Mouse (Mus musculus) spleen, postnatal 36 days (tissue): ENCODE measurements at regions not wholly inside any gene's neighbourhood (a gene's known extent, or its start where the extent isn't known, plus 50 kb on each side); places are given as distances from the start of the nearest gene placed in this dataset.

Source experiments
- DNase-seq, 2 experiments: peaks; one replicate each; pipeline ENCODE4 v3.0.0; 2022; ENCODE audit warnings: low spot score in 2 of 2, mixed read lengths in 1 of 2

DNA sequence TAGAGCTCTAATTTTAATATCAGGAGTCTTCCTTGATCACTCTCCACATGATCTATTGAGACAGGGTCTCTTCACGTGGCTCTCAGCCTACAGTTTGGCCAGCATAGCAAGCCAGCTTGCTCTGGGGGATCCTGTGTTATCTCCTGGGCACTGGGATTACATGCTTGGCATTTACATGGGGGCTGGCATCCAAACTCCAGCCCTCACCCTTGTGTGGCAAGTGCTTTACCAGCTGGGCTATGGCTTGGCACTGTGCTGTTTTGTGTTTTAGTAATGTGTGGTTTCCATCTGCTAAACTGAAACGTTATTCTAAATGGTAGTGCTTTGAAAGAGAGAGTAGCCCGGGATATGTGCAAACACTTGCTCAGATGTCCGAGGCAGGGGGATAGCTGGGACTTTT lies 251.5 kb upstream of the Hnrnpa3 start:
- DNase-seq = no peak

DNA sequence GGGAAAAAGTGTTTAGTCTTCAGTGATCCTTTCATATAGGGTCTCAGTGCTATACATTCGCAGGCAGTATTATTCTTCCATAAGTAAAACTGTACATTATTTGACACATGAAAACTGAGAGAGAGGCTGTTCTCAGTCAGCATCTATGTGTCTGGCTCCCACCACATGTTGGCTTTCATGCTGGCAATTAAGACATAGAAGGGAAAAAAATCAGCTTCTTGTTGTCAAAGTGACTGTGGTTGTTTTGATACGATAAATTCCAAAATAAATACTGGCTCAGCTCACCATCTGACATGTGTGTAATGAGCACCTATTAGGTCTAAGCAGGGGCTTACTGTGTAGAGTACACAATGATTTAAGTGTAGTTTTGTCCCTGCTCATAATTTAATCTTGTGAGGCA lies 251.0 kb upstream of the Hnrnpa3 start:
- no peak for DNase-seq

DNA sequence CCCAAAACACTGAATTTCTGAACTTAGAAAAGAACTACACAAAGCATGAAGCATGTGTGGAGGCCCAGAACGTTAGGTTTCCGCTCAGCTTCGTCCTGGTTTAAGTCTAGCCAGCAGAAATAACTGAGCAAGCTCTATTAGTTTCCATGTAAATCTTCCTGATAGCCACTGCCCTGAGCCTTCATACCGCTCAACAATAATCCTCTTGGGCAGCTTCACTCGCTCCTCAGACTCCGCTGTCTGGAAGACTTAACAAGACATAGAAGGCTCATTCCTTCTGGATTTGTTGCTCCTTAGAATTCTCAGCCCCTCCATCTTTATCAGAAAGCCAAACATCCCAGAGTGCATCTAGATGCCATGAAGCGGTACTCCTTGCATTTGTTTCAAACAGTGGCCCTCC lies 249.3 kb upstream of the Hnrnpa3 start:
- DNase-seq = no peak

- no peak for DNase-seq
Measured at GRCm38 (mm10) chr2:75412735-75413134, 246.3 kb upstream of the Hnrnpa3 start.

- DNase-seq = no peak
Measured at GRCm38 (mm10) chr2:75418689-75419088, 240.4 kb upstream of the Hnrnpa3 start.

DNA sequence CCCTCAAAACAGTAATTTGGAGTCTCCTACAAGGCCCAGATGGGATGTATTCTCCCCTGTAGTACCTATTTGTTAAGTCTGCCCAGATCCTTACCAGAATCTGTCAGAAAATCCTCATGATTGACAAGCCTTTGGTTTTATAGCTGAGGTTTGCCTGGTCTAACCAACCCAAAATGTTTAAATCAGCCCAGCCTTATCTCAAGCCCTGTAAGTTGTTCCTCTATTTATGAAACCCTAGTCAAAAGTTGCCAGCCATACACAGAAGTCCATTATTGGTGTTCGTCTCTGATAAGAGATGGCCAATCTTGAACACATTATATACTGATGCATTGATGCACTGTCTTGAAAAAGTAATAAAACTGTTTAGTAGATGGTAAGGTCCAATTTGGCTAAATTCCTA lies 239.9 kb upstream of the Hnrnpa3 start:
- no peak for DNase-seq

DNA sequence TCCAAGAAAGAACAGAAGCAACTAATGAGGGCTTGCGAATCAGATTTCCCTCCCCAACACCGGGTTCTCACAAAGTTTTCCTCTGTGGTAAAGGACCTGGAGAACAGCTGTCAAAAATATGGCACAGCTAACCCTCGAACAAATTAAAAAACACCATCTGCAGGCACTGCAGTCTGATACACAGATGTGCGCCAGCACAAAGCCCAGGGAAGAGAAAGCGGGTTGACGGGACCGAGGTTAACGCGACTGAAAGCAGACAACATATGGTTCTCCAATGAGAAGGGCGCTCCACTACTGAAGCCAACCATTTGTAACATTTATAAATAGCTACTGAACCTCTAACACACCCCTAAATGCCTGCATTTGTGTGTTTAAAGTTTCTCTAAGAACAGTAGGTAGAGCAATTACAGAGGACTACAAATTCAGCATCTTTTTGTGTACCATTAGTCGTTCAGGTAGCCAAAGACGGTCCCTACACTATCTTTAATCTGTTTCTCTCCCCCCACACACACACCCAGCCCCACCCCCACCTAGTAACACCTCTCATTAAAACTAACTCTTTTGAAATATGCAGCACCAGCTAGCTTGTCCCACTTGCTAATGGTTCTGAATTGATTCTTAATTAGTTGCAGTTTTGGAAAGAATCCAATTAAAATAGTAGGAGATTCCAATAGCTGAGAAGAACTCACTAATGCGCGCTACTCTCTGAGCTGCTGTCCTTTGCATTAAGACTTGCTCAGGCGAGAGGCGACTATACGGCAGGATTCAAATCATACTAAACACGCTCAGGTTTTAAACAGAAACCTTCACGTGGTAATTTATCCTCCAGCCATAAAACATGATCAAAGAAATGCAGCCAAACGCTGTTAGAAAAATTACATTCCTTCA lies 236.0 kb upstream of the Hnrnpa3 start:
- DNase-seq = no peak

DNA sequence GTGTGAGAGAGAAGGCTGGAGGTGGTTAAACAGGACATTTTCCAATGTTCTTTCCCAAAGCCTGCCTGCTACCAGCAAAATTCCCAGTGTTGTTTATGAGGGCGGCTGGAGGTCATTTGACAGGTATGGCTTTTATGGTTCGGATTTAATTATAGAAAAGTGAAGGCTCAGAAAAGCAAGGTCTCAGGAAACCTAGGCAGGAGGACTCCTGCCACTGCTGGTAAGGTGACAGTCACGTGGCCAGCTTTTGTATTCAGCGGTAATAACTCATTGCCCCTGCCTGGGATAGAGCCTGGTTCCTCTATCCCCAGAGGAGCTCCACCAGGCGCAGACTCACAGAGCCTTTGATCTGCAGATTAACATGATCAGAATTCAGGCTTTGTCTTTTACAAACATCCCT lies 235.2 kb upstream of the Hnrnpa3 start:
- DNase-seq = no peak

DNA sequence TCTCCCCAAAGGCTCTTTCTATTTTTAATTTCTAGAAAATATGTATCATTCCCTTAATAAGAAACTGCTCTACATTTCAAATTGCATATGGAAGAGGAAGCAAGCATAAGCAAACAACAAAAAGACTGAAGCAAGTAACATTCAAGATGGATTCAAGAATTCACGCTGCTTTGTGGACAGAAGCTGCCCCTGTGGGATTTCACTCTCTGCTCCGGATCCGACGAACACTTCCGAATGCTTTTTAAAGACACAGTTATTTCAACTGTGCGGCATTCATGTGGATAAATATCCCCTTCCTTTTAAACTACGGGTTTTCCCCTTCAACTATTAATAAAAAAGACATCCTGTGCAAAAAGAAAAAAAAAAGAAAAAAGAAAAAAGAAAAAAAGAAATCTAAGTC lies 234.7 kb upstream of the Hnrnpa3 start:
- no peak for DNase-seq

DNA sequence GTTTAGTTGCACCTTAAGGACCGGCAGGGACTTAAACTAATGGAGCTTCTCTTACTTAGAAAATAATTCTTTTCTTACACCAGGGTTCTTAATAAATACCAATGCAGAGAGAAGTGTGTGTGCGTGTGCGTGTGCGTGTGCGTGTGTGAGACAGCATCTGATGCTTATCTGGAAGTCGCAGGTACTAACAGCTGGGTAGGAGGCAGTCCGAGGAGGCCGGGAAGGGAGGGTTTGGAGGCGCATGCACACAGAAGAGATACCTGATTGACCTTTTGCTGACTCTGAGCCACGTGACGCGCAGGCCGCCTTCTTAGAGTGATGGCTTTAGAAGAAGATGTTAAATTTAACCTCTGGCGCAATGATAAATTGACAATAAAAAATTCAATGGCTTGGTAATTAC lies 234.2 kb upstream of the Hnrnpa3 start:
- no peak for DNase-seq

DNA sequence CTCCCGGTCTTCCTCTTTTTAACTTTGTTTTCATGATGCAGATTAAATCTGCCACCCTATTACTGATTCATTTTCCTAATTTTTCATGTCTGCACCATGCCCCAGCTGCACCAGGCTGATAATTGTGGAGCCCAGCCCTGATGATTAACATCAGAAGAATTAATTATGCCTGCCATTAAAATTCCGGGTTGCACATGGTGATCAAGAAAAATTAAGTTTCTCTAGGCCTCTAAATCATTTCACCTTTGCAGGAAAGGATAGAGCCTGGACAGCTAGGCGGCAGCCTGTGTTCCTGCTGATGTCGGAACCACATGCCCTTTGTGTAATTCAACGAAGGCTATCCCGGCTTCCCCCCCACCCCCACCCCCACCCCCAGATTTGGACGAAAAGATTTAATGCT lies 233.7 kb upstream of the Hnrnpa3 start:
- DNase-seq = no peak

DNA sequence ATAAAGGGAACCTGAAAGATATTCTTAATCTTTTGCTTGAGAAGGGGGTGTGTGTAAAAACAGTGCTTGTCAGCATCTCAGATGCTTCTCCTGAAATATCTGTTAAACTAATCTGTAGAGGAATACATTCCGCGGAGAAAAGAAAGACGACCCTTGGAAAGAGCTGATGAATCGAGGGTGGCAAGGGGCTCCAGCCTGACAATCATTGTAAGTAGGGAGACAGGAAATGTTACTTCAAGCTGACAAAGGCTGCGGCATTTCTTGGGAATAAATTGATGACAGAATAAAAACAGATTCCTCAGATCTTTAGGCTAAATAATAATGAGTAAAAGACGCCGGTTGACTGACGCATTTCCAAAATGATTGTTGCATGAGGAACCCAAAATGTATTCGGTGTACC lies 233.3 kb upstream of the Hnrnpa3 start:
- DNase-seq = no peak

- no peak for DNase-seq
Measured at GRCm38 (mm10) chr2:75427936-75428458, 231.1 kb upstream of the Hnrnpa3 start.

- DNase-seq = no peak
Measured at GRCm38 (mm10) chr2:75430161-75430940, 228.7 kb upstream of the Hnrnpa3 start.

GRCm38 (mm10) chr2:75431981-75432380 lies 227.1 kb upstream of the Hnrnpa3 start:
- DNase-seq = no peak

GRCm38 (mm10) chr2:75434521-75434920 lies 224.5 kb upstream of the Hnrnpa3 start:
- no peak for DNase-seq

GRCm38 (mm10) chr2:75439522-75440230 lies 219.4 kb upstream of the Hnrnpa3 start:
- no peak for DNase-seq

DNA sequence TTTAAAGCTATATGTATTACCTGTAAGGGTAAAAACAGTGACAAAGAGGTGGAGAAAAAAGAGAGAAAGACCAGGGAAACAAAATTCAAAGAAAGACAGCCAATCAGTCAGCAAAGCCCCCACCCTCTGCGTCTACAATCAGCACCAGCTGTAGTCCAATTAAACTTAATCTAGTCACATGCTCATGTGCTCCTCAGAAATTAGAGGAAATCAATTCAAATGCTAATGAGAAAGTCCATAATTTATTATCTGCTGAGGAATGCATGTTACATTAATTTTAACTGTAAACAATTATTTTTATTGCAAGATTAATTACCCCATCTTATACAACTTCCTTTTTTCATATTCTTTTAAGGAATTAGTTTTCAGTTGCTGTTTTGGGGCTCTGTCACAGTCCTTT lies 216.4 kb upstream of the Hnrnpa3 start:
- DNase-seq = no peak

- no peak for DNase-seq
Measured at GRCm38 (mm10) chr2:75445189-75445588, 213.9 kb upstream of the Hnrnpa3 start.

DNA sequence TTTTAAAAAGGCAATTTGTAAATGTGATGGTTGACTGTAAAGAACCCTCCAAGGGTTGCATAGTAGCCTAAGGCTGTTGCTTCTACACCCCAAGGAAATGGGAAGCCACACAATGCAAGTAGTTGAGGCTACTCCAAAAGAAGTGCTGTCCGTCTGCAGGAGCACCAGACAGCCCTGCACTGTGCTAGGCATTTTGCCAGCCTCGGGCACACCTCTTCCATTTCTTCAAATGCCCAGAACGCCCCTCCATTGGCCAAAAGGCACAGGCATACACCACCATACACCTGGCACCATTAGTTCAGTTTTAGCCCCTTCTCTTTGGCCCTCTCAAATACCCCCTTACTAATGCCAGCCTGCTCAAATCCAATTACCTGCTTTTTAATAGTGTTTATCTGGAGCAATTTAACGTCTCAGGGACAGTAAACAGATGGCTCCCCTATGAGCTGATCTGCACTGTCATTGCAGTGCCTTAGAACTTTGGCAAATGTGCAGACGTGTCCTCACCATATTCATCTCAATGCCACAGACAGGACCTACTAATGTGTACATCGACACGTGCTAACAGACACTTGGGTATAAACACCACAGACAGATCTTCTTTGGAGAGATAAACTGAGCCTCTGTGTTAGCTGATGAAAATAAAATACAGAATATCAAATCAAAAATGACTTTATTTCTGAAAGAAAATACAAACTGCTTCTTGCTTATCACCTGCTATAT lies 211.9 kb upstream of the Hnrnpa3 start:
- no peak for DNase-seq

DNA sequence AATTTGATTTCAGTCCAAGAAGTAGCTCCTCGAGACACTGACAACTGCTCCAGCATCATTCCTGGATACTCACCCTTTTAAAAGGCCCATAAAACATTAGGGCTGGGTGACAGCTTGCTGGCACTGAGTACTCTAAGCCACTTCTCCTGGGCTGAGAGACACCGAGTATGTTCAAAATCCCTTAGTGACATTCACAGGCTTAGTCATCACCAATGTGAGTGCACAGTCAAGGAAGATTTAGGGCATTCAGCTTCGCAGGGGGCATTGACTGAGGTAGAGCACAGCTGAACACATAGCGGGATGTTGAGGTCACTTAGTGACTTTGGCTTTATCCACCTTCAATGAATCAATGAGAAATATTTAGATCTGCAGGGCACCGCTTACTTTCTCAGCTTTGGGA lies 210.8 kb upstream of the Hnrnpa3 start:
- DNase-seq = no peak
